Mouse (Mus musculus): Measurements from ENCODE around the gene 1520401A03Rik. TPM values are rescaled to one million over a fixed set of nuclear protein-coding genes. Genes with fewer than 3 reads are reported as not detected.
A peak's percentile ranks its signal among the peaks of the same experiment; 100 is the strongest.

Gene 1520401A03Rik
- total RNA-seq, 2 experiments from 2014 or later = 0.99 to 1.3 TPM

DNA sequence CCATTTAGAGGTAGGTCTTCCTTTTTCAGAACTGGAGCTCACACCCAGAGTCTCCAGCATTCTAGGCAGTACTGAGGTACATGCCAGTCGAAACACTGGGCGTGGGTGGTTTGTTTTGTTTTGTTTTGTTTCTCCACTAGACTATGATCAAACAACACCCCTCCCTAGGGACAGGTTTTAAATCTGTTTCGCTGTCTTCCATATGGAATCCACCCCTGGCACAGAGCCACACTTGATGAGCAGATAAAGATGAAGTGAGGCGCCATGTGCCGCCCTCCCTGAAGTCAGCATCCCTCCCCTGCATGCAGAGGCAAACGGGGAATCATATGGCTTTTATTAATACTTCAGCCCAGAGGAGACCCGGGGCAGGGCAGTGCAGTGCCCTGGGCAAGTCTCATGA is 17.8 kb downstream of the 1520401A03Rik start:
- DNase-seq (ENCODE audit: low spot score in 2 of 2) = no peak

- no peak for DNase-seq (ENCODE audit: low spot score in 2 of 2)
Observed at GRCm38 (mm10) chr17:23703301-23703700, 19.3 kb downstream of the 1520401A03Rik start.

DNA sequence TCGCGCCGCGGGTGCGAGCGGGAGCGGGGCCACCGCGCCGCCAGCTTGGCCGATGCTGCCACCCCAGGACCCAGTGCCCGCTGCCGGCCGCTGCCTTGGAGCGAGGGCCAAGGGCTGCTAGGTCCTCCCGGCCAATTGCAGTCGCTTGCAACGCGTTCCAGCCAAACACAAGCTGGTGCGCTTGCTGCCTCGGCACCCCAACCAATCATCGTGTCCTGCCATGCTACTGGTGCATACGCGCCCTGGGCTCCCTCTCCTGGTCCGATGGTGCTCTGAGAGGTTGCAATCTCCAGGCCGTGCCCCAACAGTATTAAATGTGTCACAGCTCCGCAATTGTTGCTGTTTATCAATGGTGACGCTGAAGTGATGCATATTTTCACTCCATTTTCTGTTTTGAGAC is 22.5 kb downstream of the 1520401A03Rik start:
- DNase-seq (ENCODE audit: low spot score in 2 of 2) = peak; percentile 70 to 73

- no peak for DNase-seq (ENCODE audit: low spot score in 2 of 2)
Observed at GRCm38 (mm10) chr17:23699131-23700077, 23.2 kb downstream of the 1520401A03Rik start.

DNA sequence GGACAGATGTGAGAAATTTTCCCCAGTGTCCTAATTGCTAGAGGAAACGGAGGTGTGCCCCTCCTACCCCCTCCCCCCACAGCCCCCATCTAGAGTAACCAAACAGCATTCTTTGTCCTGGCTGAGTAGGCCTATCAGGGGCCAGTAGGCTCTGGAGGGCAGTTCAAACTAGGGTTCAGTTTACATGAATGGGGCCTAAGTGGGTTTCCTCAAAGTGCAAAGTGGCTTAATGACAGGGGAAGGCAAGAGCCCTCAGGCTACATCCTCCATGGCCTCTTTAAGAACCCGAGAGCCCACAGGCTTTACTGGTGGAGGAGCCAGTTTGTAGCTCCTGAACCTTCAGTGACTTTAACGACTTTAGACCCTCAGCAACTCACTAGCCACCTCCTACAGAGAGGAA is 26.8 kb downstream of the 1520401A03Rik start:
- DNase-seq (ENCODE audit: low spot score in 2 of 2) = no peak

GRCm38 (mm10) chr17:23694491-23694890 is 28.1 kb downstream of the 1520401A03Rik start:
- no peak for DNase-seq (ENCODE audit: low spot score in 2 of 2)

GRCm38 (mm10) chr17:23683856-23684672 is 38.5 kb downstream of the 1520401A03Rik start, which contains the start of gene Cldn9:
Gene Cldn9 (minus strand): TSS chr17:23684026.
- no peak for DNase-seq (ENCODE audit: low spot score in 2 of 2)

- no peak for DNase-seq (ENCODE audit: low spot score in 2 of 2)
Observed at GRCm38 (mm10) chr17:23683226-23683625, 39.4 kb downstream of the 1520401A03Rik start.

DNA sequence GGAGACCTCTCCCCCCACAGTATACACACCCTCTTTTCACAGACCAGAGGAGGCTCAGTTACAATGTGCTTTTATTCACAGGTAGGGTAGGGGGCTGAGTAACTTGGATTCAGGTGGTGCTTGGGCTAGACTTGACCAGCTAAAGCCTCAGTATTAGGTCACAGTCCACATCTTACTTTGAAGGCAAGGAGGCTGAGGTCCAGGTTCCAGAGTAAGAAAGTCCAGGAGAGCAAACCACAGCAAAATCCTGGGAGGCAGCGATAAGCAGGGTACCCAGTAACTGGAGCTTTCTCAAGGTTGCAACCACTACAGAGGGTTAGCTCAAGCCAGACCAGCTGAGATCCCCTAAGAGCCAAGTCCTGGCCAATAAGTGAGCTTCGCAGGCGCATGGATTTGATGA is 40.1 kb downstream of the 1520401A03Rik start:
- no peak for DNase-seq (ENCODE audit: low spot score in 2 of 2)

DNA sequence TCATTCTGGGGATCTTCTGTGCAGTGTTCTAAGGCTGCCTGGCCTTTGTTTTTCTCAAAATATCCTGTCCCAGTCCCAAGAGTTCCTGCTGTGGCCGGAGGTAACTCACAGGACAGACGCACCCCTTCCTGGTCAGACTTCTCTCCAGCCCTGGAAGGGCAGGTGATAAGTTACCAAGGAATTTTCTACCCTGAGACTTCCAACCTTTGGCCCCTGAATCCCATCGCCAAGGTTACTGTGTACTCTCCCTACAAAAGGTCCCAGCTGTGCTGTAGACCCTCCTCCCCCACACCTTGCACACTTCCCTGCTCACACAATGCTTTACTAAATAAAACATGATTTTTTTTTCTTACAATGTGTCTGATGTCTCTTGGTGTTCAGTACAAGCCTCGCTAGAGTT is 40.5 kb downstream of the 1520401A03Rik start:
- no peak for DNase-seq (ENCODE audit: low spot score in 2 of 2)

DNA sequence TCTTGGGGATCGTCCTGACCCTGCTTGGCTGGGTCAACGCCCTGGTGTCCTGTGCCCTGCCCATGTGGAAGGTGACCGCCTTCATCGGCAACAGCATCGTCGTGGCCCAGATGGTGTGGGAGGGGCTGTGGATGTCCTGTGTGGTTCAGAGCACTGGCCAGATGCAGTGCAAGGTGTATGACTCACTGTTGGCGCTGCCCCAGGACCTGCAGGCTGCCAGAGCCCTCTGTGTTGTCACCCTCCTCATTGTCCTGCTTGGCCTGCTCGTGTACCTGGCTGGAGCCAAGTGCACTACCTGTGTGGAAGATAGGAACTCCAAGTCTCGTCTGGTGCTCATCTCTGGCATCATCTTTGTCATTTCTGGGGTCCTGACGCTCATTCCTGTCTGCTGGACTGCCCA is 41.5 kb downstream of the 1520401A03Rik start:
- DNase-seq (ENCODE audit: low spot score in 2 of 2) = no peak

DNA sequence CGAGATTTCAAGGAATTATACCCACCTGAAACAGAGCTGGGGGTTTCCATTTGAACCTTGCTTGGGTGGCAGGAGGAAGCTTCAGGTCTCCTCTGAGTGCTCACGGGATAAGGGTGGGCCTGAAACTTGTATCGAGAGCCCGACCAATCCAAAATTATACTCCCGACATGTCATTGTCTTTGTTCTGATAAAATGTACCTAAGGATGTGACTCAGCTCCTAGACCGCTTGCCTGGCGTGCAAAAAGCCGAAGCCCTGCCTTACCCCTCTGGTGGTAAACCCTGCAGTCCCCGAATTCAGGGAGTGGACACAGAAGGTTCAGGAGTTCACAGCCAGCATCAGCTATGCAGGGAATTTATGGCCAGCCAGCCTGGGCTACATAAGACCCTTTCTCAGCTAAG is 42.2 kb downstream of the 1520401A03Rik start:
- DNase-seq (ENCODE audit: low spot score in 2 of 2) = no peak

DNA sequence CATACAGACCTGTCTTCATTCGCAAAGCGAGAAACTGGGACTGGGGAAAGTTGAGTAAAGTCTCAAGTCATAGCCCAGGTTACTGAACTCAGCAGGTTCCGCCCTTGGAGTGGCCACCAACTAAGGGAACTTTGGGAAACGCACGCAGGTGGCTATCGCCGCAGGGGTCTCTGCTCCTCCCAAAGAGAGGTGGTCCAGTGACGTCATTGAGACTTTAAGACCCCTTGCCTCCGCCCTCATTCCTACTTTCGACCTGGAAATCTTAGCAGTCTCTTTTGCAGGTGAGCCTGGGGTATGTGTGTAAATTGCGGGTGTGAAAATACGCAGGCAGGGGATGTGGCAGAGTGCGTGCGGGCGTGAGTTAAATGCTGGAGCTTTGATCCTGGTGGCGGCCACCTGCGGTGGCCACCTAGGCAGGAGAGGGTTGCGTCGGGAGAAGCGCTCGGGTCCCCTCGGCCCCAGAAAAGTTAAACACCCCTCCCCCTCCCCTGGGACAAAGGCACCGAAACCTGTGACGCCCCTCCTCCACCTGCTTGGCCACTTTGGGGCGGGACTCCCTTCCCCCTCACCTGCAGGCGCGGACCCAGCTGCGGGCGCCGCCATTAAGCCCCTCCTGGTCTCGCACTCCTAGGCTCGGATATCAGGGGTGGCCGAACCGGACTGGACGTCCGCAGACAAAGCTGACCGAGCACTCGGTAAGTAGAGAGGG is 43.3 kb downstream of the 1520401A03Rik start, which contains the start of gene Cldn6:
Gene Cldn6, plus strand, starts transcription at position 123 of the 709 bp plus-strand sequence.
- DNase-seq (ENCODE audit: low spot score in 2 of 2) = no peak

DNA sequence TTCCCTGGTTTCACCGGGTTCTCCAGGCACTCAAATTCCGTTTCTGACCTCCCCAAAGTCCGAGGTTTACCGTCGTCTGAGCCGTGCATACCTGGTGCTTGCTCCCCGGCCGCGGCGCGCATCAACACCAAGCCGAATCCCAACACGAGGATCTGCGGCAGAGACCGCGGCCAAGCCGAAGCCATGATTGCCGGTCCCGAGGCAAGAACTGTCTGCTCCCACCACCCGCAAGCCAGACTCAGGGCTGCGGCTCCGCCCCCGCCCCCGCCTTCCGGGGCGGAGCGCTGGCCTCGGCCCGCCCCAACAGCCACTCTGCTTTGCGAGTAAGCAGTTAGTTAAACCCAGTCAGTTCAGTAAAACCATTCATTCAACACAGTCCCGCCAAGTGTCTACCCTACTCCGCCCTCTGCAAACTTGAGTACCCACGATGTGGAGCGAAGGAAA is 45.3 kb downstream of the 1520401A03Rik start, which contains the start of gene Tnfrsf12a:
Gene Tnfrsf12a, minus strand, starts transcription at position 233 of the 444 bp plus-strand sequence.
- DNase-seq (ENCODE audit: low spot score in 2 of 2) = peak; percentile 62 to 75

GRCm38 (mm10) chr17:23676473-23677031 is 46.0 kb downstream of the 1520401A03Rik start:
- DNase-seq (ENCODE audit: low spot score in 2 of 2) = peak; percentile 37 to 57

- peak in 1 of 2 experiments; percentile 54 for DNase-seq (ENCODE audit: low spot score in 2 of 2)
Observed at GRCm38 (mm10) chr17:23675564-23676281, 46.9 kb downstream of the 1520401A03Rik start.

- DNase-seq (ENCODE audit: low spot score in 2 of 2) = peak in 1 of 2 experiments; percentile 37
Observed at GRCm38 (mm10) chr17:23675127-23675526, 47.5 kb downstream of the 1520401A03Rik start.

- no peak for DNase-seq (ENCODE audit: low spot score in 2 of 2)
Observed at GRCm38 (mm10) chr17:23674271-23674952, 48.2 kb downstream of the 1520401A03Rik start.

GRCm38 (mm10) chr17:23673424-23674073 is 49.0 kb downstream of the 1520401A03Rik start, which contains the start of the genes Hcfc1r1 and Thoc6:
Gene Hcfc1r1 (plus strand): TSS chr17:23673596.
Gene Thoc6 (minus strand): TSS chr17:23673882.
- peak; percentile 72 to 82 for DNase-seq (ENCODE audit: low spot score in 2 of 2)

All from adrenal gland, postnatal 4 days (tissue).